Mouse (Mus musculus): ENCODE measurements around the gene Btbd9.

GRCm38 (mm10) chr17:30492191-30492590 is 84.1 kb downstream of the Btbd9 start:
- no peak for TF ChIP-seq CTCF (IDR thresholded peaks at IDR 0.05)
- no peak for TF ChIP-seq EP300 (IDR thresholded peaks at IDR 0.05)
